Comparison of ENCODE assay signal across 9 mouse cellular contexts in the genomic region with DNA sequence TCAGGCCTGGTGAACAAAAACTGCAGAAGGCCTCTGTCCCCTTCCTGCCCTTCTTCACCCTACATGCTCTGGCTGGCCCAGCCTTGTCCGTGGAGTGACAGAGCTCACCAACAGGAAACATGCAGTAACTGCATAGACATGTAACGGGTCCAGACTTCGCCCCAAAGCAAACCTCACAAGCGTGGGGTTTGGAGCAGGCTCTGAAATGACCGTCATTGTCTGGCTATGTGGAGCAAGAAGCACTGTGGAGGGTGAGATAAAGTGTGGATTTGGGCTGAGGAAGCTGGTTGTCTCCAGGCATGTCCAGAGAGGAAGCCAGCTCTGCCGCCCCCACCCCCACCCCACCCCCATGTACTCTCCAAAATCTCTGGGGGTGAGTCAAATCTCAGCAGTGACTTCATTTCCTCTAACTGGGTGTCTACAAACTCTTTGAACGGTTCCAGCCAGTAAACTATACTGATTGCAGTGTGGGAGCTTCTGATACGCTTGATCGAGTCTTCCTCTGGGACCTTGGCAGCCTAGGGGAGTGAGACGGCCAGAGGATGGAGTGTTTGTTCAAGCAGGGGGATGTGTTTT.
DNase-seq lines count a peak whose midpoint lies in the region; ATAC-seq and TF ChIP-seq lines count a peak whose summit lies in the region.
"Had no signal": no experiment of that assay in that cellular context is flagged by ENCODE, and none has a peak within 500 bp of the region (broad histone marks: within the 10 kb centered on the region; RNA-seq: fewer than 3 reads in every experiment).

No protein-coding gene starts in this region.

- intact Hi-C loops in heart, postnatal 25 days (cut with DNase I): loop anchor here (2.0 kb wide), 1 partner anchor 19 kb away; no protein-coding TSS in a partner anchor

- H3K79me3 ChIP-seq in C2C12 (ENCODE audit: low read depth): peaks cover 48% of the 10 kb centered on the region

- no peaks in the 10 kb centered on the region for H3K27me3 ChIP-seq in C2C12 (ENCODE audit: control insufficient read depth, insufficient read depth, insufficient read length)
- H3K27me3 ChIP-seq in lung, embryonic 16.5 days (ENCODE audit: control insufficient read depth, insufficient read depth, low read depth, low read length): no peaks in the 10 kb centered on the region
- H3K27me3 ChIP-seq in forebrain, embryonic 16.5 days (replicated peaks; ENCODE audit: control insufficient read depth, insufficient read depth, low read length): no peaks in the 10 kb centered on the region
- no peaks in the 10 kb centered on the region for H3K27me3 ChIP-seq in midbrain, embryonic 16.5 days (ENCODE audit: control insufficient read depth, insufficient read depth, low read depth, low read length)
- H3K27me3 ChIP-seq in midbrain, postnatal 0 days (ENCODE audit: insufficient read depth, low read length): no peaks in the 10 kb centered on the region

- ATAC-seq in lung, embryonic 16.5 days (ENCODE audit: low read depth): peak; percentile 49
- ATAC-seq in forebrain, embryonic 16.5 days: no peak
- no peak for ATAC-seq in midbrain, embryonic 16.5 days
- no peak for ATAC-seq in midbrain, postnatal 0 days (ENCODE audit: low FRiP score)

- H3K27ac ChIP-seq in lung, embryonic 16.5 days (ENCODE audit: low read length): peak overlapping the region; percentile 92
- no peak overlapping the region for H3K27ac ChIP-seq in forebrain, embryonic 16.5 days (ENCODE audit: low read length)
- no peak overlapping the region for H3K27ac ChIP-seq in midbrain, embryonic 16.5 days (ENCODE audit: low read length)
- no peak overlapping the region for H3K27ac ChIP-seq in midbrain, postnatal 0 days (ENCODE audit: low read depth, low read length)
- H3K27ac ChIP-seq: midbrain, embryonic 12.5 days had no signal

- H3K36me3 ChIP-seq in C2C12 (ENCODE audit: control insufficient read depth, insufficient read depth): peaks cover 27% of the 10 kb centered on the region
- no peaks in the 10 kb centered on the region; the same call in 1 of the 2 replicates for H3K36me3 ChIP-seq in lung, embryonic 16.5 days (ENCODE audit: control insufficient read depth, insufficient read depth, low read length)
- H3K36me3 ChIP-seq in forebrain, embryonic 16.5 days (ENCODE audit: control insufficient read depth, insufficient read depth): no peaks in the 10 kb centered on the region
- no peaks in the 10 kb centered on the region for H3K36me3 ChIP-seq in midbrain, embryonic 16.5 days (ENCODE audit: control insufficient read depth, insufficient read depth, low read length)
- no peaks in the 10 kb centered on the region for H3K36me3 ChIP-seq in midbrain, postnatal 0 days (ENCODE audit: insufficient read depth, low read length)
- H3K36me3 ChIP-seq: midbrain, embryonic 12.5 days had no signal

- peaks cover 67% of the 10 kb centered on the region for H3K79me2 ChIP-seq in C2C12 (ENCODE audit: control insufficient read depth, insufficient read depth)

- peak overlapping the region; percentile 34; the same call in 1 of the 2 replicates for H3K9ac ChIP-seq in lung, embryonic 16.5 days (ENCODE audit: low read length)
- no peak overlapping the region for H3K9ac ChIP-seq in forebrain, embryonic 16.5 days (replicated peaks; ENCODE audit: low read depth, low read length)
- no peak overlapping the region for H3K9ac ChIP-seq in midbrain, embryonic 16.5 days (ENCODE audit: low read depth, low read length)
- no peak overlapping the region for H3K9ac ChIP-seq in midbrain, postnatal 0 days (replicated peaks; ENCODE audit: low read length, poor library complexity, severe bottlenecking)
- H3K9ac ChIP-seq: midbrain, embryonic 12.5 days had no signal

- no peak overlapping the region for H3K4me2 ChIP-seq in lung, embryonic 16.5 days (ENCODE audit: low read depth, low read length)
- H3K4me2 ChIP-seq in forebrain, embryonic 16.5 days (ENCODE audit: low read length): no peak overlapping the region
- no peak overlapping the region for H3K4me2 ChIP-seq in midbrain, embryonic 16.5 days (ENCODE audit: low read length)
- H3K4me2 ChIP-seq in midbrain, postnatal 0 days (ENCODE audit: low read depth, low read length, poor library complexity, severe bottlenecking): no peak overlapping the region
- H3K4me2 ChIP-seq: midbrain, embryonic 12.5 days had no signal

- H3K4me1 ChIP-seq in lung, embryonic 16.5 days (replicated peaks; ENCODE audit: control insufficient read depth, insufficient read depth, low read length): peaks cover 45% of the 10 kb centered on the region
- 0 out of 2 replicates have a peak, but pooled peaks cover under 1% of the 10 kb centered on the region for H3K4me1 ChIP-seq in forebrain, embryonic 16.5 days (replicated peaks; ENCODE audit: control insufficient read depth, insufficient read depth, low read length)
- no peaks in the 10 kb centered on the region for H3K4me1 ChIP-seq in midbrain, embryonic 16.5 days (ENCODE audit: control insufficient read depth, insufficient read depth, low read length)
- H3K4me1 ChIP-seq in midbrain, postnatal 0 days (ENCODE audit: insufficient read depth, low read length): no peaks in the 10 kb centered on the region
- H3K4me1 ChIP-seq: midbrain, embryonic 12.5 days had no signal

- DNase-seq in brain, adult 2 months (ENCODE audit: low read depth, low spot score): peak; percentile 58
- DNase-seq in heart, postnatal 25 days (ENCODE audit: low spot score): peak; percentile 69
- no peak for DNase-seq in gastrocnemius, postnatal 10 days
- no peak for DNase-seq in midbrain, postnatal 0 days (ENCODE audit: low spot score)

- no peak for TF ChIP-seq CTCF in C2C12 (IDR thresholded peaks at IDR 0.05; ENCODE audit: control insufficient read depth, insufficient read depth, insufficient read length)
- no peak for TF ChIP-seq CTCF in midbrain, postnatal 0 days (IDR thresholded peaks at IDR 0.05)

- no peaks in the 10 kb centered on the region for H3K9me3 ChIP-seq in lung, embryonic 16.5 days (ENCODE audit: control insufficient read depth, low read length)
- no peaks in the 10 kb centered on the region for H3K9me3 ChIP-seq in forebrain, embryonic 16.5 days (ENCODE audit: control insufficient read depth, low read length)
- no peaks in the 10 kb centered on the region for H3K9me3 ChIP-seq in midbrain, embryonic 16.5 days (replicated peaks; ENCODE audit: control insufficient read depth, low read length, poor library complexity, severe bottlenecking)
- H3K9me3 ChIP-seq in midbrain, postnatal 0 days (ENCODE audit: low read length): no peaks in the 10 kb centered on the region
- H3K9me3 ChIP-seq: midbrain, embryonic 12.5 days had no signal

- 29% methylated on average over 10 of the region's 10 CpGs for WGBS in lung, embryonic 16.5 days
- WGBS in forebrain, embryonic 16.5 days: 77% methylated on average over 10 of the region's 10 CpGs
- WGBS in midbrain, embryonic 16.5 days: 60% methylated on average over 10 of the region's 10 CpGs
- WGBS in midbrain, postnatal 0 days: 70% methylated on average over 10 of the region's 10 CpGs

- no peak overlapping the region for H3K4me3 ChIP-seq in C2C12 (ENCODE audit: insufficient read depth, poor library complexity, severe bottlenecking)
- no peak overlapping the region for H3K4me3 ChIP-seq in lung, embryonic 16.5 days (ENCODE audit: low read length)
- H3K4me3 ChIP-seq in forebrain, embryonic 16.5 days (replicated peaks; ENCODE audit: low read length): no peak overlapping the region
- H3K4me3 ChIP-seq in midbrain, embryonic 16.5 days (ENCODE audit: low read depth, low read length): no peak overlapping the region
- no peak overlapping the region for H3K4me3 ChIP-seq in midbrain, postnatal 0 days (ENCODE audit: low read depth, low read length)
- H3K4me3 ChIP-seq: midbrain, embryonic 12.5 days had no signal

- H3ac ChIP-seq in C2C12 (ENCODE audit: control insufficient read depth, insufficient read length, low read depth): peak overlapping the region; percentile 39

TF ChIP-seq in C2C12, 6 proteins besides CTCF, POLR2A, EP300 and RAD21:
- TF ChIP-seq FOSL1 (IDR thresholded peaks at IDR 0.05; ENCODE audit: insufficient read depth, low read length, poor library complexity, severe bottlenecking) (no peak), MYOD1 (IDR thresholded peaks at IDR 0.05; ENCODE audit: control insufficient read depth, insufficient read length, low read depth) (no peak), CEBPB (IDR thresholded peaks at IDR 0.05; ENCODE audit: low read depth) (no peak), USF1 (IDR thresholded peaks at IDR 0.05; ENCODE audit: low read depth) (no peak), MYOG (IDR thresholded peaks at IDR 0.05; ENCODE audit: control insufficient read depth, extremely low read depth, insufficient read length) (no peak), MAX (IDR thresholded peaks at IDR 0.05) (no peak)

Comparison
In these comparisons a context has a peak if more than half of its experiments do, and no peak if none do; other contexts are left out.
1. DNase-seq: peak in brain, adult 2 months (single experiment) and heart, postnatal 25 days (single experiment); none in gastrocnemius, postnatal 10 days (single experiment) and midbrain, postnatal 0 days (single experiment).